Mouse (Mus musculus): ENCODE measurements around the gene Mmp15. TPM values are rescaled to one million over a fixed set of nuclear protein-coding genes. Genes with fewer than 3 reads are reported as not detected.
"Not testable (repeated sequence)": the region's sequence is repeated elsewhere in the genome, so short reads cannot be mapped to it uniquely, and the experiment has no call there.

Mmp15 gene
- polyA plus RNA-seq, 1 experiment from 2014 or later: 8.9 TPM

- Histone ChIP-seq H3K9ac (replicated peaks; ENCODE audit: low read length) (no peak overlapping the region), H3K36me3 (replicated peaks; ENCODE audit: control insufficient read depth, insufficient read depth, low read depth, low read length) (no peaks in the 10 kb centered on the region), H3K27me3 (ENCODE audit: control insufficient read depth, insufficient read depth, low read length) (no peaks in the 10 kb centered on the region), H3K27ac (replicated peaks; ENCODE audit: low read depth, low read length) (no peak overlapping the region), H3K4me1 (ENCODE audit: control insufficient read depth, insufficient read depth, low read length) (no peaks in the 10 kb centered on the region; the same call in 1 of the 2 replicates), H3K9me3 (replicated peaks; ENCODE audit: control insufficient read depth, low read length) (no peaks in the 10 kb centered on the region), H3K4me2 (ENCODE audit: low read depth, low read length) (no peak overlapping the region), H3K4me3 (ENCODE audit: low read depth, low read length) (no peak overlapping the region)
- WGBS: 78% methylated on average over 3 of the region's 3 CpGs
- DNase-seq (ENCODE audit: low spot score): no peak
- no peak for ATAC-seq (replicated peaks; ENCODE audit: insufficient number of reproducible peaks, low FRiP score, low TSS enrichment, low read depth)
Observed at GRCm38 (mm10) chr8:95374429-95374828, 22.4 kb downstream of the Mmp15 start.

DNA sequence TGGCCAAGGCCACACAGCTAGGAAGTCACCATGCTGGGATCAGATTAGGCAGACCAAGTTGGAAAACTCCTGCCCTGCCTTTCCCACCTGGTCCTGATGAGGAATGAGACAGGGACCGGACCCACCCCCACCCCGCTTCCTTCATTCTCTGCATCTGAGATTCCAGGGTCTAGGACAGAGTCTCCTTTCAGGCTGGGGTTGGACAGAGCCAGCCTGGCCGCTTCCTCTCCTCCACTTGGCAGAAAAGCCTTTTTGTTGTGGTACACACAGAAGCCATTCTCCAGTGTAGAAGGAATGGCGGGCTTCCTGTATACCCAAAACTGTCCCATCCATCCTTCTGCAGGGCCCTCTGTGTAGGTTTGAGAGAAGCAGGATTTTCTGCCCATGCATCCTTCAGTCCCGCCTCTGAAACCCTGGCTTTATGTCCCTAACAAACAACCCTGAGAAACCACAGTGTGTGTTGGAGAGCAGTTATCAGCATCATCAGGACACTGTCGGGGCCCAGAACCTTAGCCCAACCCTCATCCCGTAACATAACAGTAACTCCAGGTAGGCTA, 23.4 kb downstream of the Mmp15 start:
- Histone ChIP-seq H3K9ac (replicated peaks; ENCODE audit: low read length) (no peak overlapping the region), H3K4me3 (ENCODE audit: low read depth, low read length) (no peak overlapping the region), H3K9me3 (replicated peaks; ENCODE audit: control insufficient read depth, low read length) (no peaks in the 10 kb centered on the region), H3K27ac (replicated peaks; ENCODE audit: low read depth, low read length) (no peak overlapping the region), H3K27me3 (ENCODE audit: control insufficient read depth, insufficient read depth, low read length) (no peaks in the 10 kb centered on the region), H3K36me3 (replicated peaks; ENCODE audit: control insufficient read depth, insufficient read depth, low read depth, low read length) (no peaks in the 10 kb centered on the region), H3K4me2 (ENCODE audit: low read depth, low read length) (no peak overlapping the region), H3K4me1 (ENCODE audit: control insufficient read depth, insufficient read depth, low read length) (no peaks in the 10 kb centered on the region; the same call in 1 of the 2 replicates)
- WGBS: 59% methylated on average over 7 of the region's 7 CpGs
- ATAC-seq (replicated peaks; ENCODE audit: insufficient number of reproducible peaks, low FRiP score, low TSS enrichment, low read depth) (no peak), DNase-seq (ENCODE audit: low spot score) (no peak)

GRCm38 (mm10) chr8:95376309-95376999, 24.4 kb downstream of the Mmp15 start:
- Histone ChIP-seq H3K9ac (replicated peaks; ENCODE audit: low read length) (no peak overlapping the region), H3K27ac (replicated peaks; ENCODE audit: low read depth, low read length) (no peak overlapping the region), H3K36me3 (replicated peaks; ENCODE audit: control insufficient read depth, insufficient read depth, low read depth, low read length) (no peaks in the 10 kb centered on the region), H3K4me3 (ENCODE audit: low read depth, low read length) (no peak overlapping the region), H3K4me2 (ENCODE audit: low read depth, low read length) (no peak overlapping the region), H3K4me1 (ENCODE audit: control insufficient read depth, insufficient read depth, low read length) (no peaks in the 10 kb centered on the region; the same call in 1 of the 2 replicates), H3K9me3 (replicated peaks; ENCODE audit: control insufficient read depth, low read length) (no peaks in the 10 kb centered on the region), H3K27me3 (ENCODE audit: control insufficient read depth, insufficient read depth, low read length) (no peaks in the 10 kb centered on the region)
- 81% methylated on average over 12 of the region's 12 CpGs for WGBS
- DNase-seq (ENCODE audit: low spot score) (no peak), ATAC-seq (replicated peaks; ENCODE audit: insufficient number of reproducible peaks, low FRiP score, low TSS enrichment, low read depth) (no peak)

GRCm38 (mm10) chr8:95377101-95377500, 25.0 kb downstream of the Mmp15 start:
- Histone ChIP-seq H3K9me3 (replicated peaks; ENCODE audit: control insufficient read depth, low read length) (no peaks in the 10 kb centered on the region), H3K4me3 (ENCODE audit: low read depth, low read length) (no peak overlapping the region), H3K27ac (replicated peaks; ENCODE audit: low read depth, low read length) (no peak overlapping the region), H3K9ac (replicated peaks; ENCODE audit: low read length) (no peak overlapping the region), H3K4me1 (ENCODE audit: control insufficient read depth, insufficient read depth, low read length) (no peaks in the 10 kb centered on the region; the same call in 1 of the 2 replicates), H3K4me2 (ENCODE audit: low read depth, low read length) (no peak overlapping the region), H3K36me3 (replicated peaks; ENCODE audit: control insufficient read depth, insufficient read depth, low read depth, low read length) (no peaks in the 10 kb centered on the region), H3K27me3 (ENCODE audit: control insufficient read depth, insufficient read depth, low read length) (no peaks in the 10 kb centered on the region)
- ATAC-seq (replicated peaks; ENCODE audit: insufficient number of reproducible peaks, low FRiP score, low TSS enrichment, low read depth): no peak
- no peak for DNase-seq (ENCODE audit: low spot score)
- 78% methylated on average over 4 of the region's 4 CpGs for WGBS

- ATAC-seq (replicated peaks; ENCODE audit: insufficient number of reproducible peaks, low FRiP score, low TSS enrichment, low read depth): no peak
- Histone ChIP-seq H3K27ac (replicated peaks; ENCODE audit: low read depth, low read length) (no peak overlapping the region), H3K9ac (replicated peaks; ENCODE audit: low read length) (no peak overlapping the region), H3K36me3 (replicated peaks; ENCODE audit: control insufficient read depth, insufficient read depth, low read depth, low read length) (no peaks in the 10 kb centered on the region), H3K4me3 (ENCODE audit: low read depth, low read length) (no peak overlapping the region), H3K9me3 (replicated peaks; ENCODE audit: control insufficient read depth, low read length) (no peaks in the 10 kb centered on the region), H3K27me3 (ENCODE audit: control insufficient read depth, insufficient read depth, low read length) (no peaks in the 10 kb centered on the region), H3K4me1 (ENCODE audit: control insufficient read depth, insufficient read depth, low read length) (no peaks in the 10 kb centered on the region; the same call in 1 of the 2 replicates), H3K4me2 (ENCODE audit: low read depth, low read length) (no peak overlapping the region)
- WGBS: 34% methylated on average over 7 of the region's 7 CpGs
- peak; percentile 52 for DNase-seq (ENCODE audit: low spot score)
Observed at GRCm38 (mm10) chr8:95377863-95378291, 25.8 kb downstream of the Mmp15 start.

DNA sequence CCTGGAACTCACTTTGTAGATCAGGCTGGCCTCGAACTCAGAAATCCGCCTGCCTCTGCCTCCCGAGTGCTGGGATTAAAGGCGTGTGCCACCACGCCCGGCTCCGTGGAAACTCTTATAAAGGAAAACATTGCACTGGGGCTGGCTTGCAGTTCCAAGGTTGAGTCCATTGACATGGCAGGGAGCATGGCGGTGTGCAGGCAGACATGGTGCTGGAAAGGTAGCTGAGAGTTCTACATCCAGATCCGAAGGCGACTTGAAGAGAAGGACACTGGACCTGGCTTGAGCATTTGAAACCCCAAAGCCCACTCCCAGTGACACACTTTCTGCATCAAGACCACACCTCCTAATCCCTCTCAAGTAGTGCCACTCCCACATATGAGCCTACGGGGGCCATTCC, 26.9 kb downstream of the Mmp15 start:
- not testable (repeated sequence) for H3K27ac ChIP-seq (replicated peaks; ENCODE audit: low read depth, low read length)

GRCm38 (mm10) chr8:95380953-95381352, 28.9 kb downstream of the Mmp15 start:
- Histone ChIP-seq H3K36me3 (replicated peaks; ENCODE audit: control insufficient read depth, insufficient read depth, low read depth, low read length) (no peaks in the 10 kb centered on the region), H3K4me3 (ENCODE audit: low read depth, low read length) (no peak overlapping the region), H3K9me3 (replicated peaks; ENCODE audit: control insufficient read depth, low read length) (no peaks in the 10 kb centered on the region), H3K4me2 (ENCODE audit: low read depth, low read length) (no peak overlapping the region), H3K4me1 (ENCODE audit: control insufficient read depth, insufficient read depth, low read length) (no peaks in the 10 kb centered on the region), H3K27me3 (ENCODE audit: control insufficient read depth, insufficient read depth, low read length) (no peaks in the 10 kb centered on the region), H3K27ac (replicated peaks; ENCODE audit: low read depth, low read length) (no peak overlapping the region), H3K9ac (replicated peaks; ENCODE audit: low read length) (no peak overlapping the region)
- ATAC-seq (replicated peaks; ENCODE audit: insufficient number of reproducible peaks, low FRiP score, low TSS enrichment, low read depth) (no peak), DNase-seq (ENCODE audit: low spot score) (no peak)

More for the DNA sequence above, 26.9 kb downstream of the Mmp15 start:
- H3K4me1 ChIP-seq (ENCODE audit: control insufficient read depth, insufficient read depth, low read length); ATAC-seq (replicated peaks; ENCODE audit: insufficient number of reproducible peaks, low FRiP score, low TSS enrichment, low read depth); H3K27me3 ChIP-seq (ENCODE audit: control insufficient read depth, insufficient read depth, low read length); H3K4me3 ChIP-seq (ENCODE audit: low read depth, low read length); H3K36me3 ChIP-seq (replicated peaks; ENCODE audit: control insufficient read depth, insufficient read depth, low read depth, low read length); H3K4me2 ChIP-seq (ENCODE audit: low read depth, low read length); DNase-seq (ENCODE audit: low spot score); H3K9me3 ChIP-seq (replicated peaks; ENCODE audit: control insufficient read depth, low read length); H3K9ac ChIP-seq (replicated peaks; ENCODE audit: low read length): not testable (repeated sequence)
- 96% methylated on average over 11 of the region's 11 CpGs for WGBS

DNA sequence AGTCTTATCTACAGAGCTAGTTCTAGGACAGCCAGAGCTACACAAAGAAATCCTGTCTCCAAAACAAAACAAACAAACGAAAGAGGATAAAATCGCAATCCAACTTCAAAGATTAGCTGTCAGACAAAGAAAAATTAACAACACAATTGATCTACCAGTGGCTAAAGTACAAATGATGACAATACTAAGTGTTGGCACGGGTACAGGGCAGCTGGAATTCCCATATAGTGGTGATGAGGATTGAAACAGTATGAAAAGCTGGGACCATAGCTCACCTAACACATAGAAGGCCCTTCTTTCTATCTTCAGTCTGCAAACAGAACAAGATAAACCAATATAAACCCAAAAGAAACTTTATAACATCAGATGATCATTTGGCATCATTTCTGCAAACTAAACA, 29.5 kb downstream of the Mmp15 start:
- H3K27ac ChIP-seq (replicated peaks; ENCODE audit: low read depth, low read length): no peak overlapping the region
- DNase-seq (ENCODE audit: low spot score) (no peak), ATAC-seq (replicated peaks; ENCODE audit: insufficient number of reproducible peaks, low FRiP score, low TSS enrichment, low read depth) (no peak)
- no peaks in the 10 kb centered on the region for H3K4me1 ChIP-seq (ENCODE audit: control insufficient read depth, insufficient read depth, low read length)
- H3K4me2 ChIP-seq (ENCODE audit: low read depth, low read length): no peak overlapping the region
- no peaks in the 10 kb centered on the region for H3K36me3 ChIP-seq (replicated peaks; ENCODE audit: control insufficient read depth, insufficient read depth, low read depth, low read length)
- no peaks in the 10 kb centered on the region for H3K27me3 ChIP-seq (ENCODE audit: control insufficient read depth, insufficient read depth, low read length)
- H3K4me3 ChIP-seq (ENCODE audit: low read depth, low read length): no peak overlapping the region
- 80% methylated on average over 3 of the region's 3 CpGs for WGBS
- H3K9ac ChIP-seq (replicated peaks; ENCODE audit: low read length): no peak overlapping the region
- no peaks in the 10 kb centered on the region for H3K9me3 ChIP-seq (replicated peaks; ENCODE audit: control insufficient read depth, low read length)

Measured in embryonic facial prominence, embryonic 11.5 days (tissue).